Mouse (Mus musculus): ENCODE measurements at regions not wholly inside any gene's neighbourhood (a gene's known extent, or its start where the extent isn't known, plus 50 kb on each side); places are given as distances from the start of the nearest gene placed in this dataset.

GRCm38 (mm10) chr14:99771009-99771408 is 472.5 kb downstream of the Klf5 start:
- no peak overlapping the region for H3K27ac ChIP-seq (ENCODE audit: insufficient read depth, low read length)
- TF ChIP-seq POLR2A (IDR thresholded peaks at IDR 0.05; ENCODE audit: extremely low read depth, insufficient read depth, low read length) (no peak), CTCF (IDR thresholded peaks at IDR 0.05; ENCODE audit: extremely low read depth, insufficient read depth, low read length) (no peak)
- no peak overlapping the region for H3K4me3 ChIP-seq (ENCODE audit: insufficient read depth, low read length)
- no peaks in the 10 kb centered on the region for H3K4me1 ChIP-seq (ENCODE audit: control insufficient read depth, insufficient read depth, low read length)

DNA sequence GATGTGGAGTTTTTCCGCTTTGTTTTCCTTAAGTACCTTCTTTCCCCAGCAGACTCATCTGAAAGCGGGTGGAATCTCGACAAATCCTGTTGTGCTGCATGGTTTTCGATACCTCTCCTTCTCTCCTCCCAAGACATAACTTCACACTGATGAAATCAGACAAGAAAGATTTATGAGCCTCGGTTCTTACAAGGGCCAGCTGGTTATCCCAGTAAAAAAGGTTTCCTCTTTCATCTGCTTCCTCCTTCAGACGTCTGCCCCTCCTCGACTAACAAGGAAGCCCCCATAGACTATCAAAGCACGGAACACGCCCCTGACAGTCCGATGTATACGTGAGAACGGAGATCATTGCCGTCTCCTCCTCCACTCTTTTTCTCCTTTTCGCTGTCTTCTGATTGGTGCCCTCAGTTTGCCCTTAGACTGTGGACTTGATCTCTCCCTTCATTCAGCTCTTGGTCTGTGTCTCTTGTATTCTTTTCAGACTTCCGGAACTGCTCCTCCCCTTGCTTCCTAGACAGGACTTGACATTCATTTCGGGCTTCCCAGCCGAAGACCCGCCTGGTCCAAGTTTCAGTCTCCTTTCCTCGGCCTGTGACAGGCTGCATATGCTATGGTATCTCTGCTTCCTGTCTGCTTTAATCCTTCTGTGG is 474.4 kb downstream of the Klf5 start:
- no peak overlapping the region for H3K27ac ChIP-seq (ENCODE audit: insufficient read depth, low read length)
- no peak overlapping the region for H3K4me3 ChIP-seq (ENCODE audit: insufficient read depth, low read length)
- H3K4me1 ChIP-seq (ENCODE audit: control insufficient read depth, insufficient read depth, low read length): no peaks in the 10 kb centered on the region
- TF ChIP-seq CTCF (IDR thresholded peaks at IDR 0.05; ENCODE audit: extremely low read depth, insufficient read depth, low read length) (no peak), POLR2A (IDR thresholded peaks at IDR 0.05; ENCODE audit: extremely low read depth, insufficient read depth, low read length) (no peak)

DNA sequence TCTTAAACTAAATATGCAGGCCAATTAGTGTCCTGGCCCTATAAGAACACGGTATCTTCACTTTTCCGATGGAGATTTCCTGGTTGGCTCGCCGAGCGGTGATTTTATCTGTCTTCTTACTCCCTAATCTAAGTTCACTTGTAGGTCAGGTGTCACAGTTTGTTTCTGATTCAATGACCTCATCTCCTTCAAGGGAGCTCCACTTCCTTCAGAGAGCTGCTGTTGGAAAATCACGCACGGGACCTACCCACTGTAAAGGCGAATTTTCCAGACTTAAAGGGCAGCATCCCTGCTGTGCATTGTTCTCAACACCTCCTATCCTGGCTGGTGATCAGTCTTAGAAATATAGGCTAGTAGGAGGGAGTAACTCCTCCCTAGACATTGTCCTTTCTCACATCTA is 480.0 kb downstream of the Klf5 start:
- Histone ChIP-seq H3K27ac (ENCODE audit: insufficient read depth, low read length) (no peak overlapping the region), H3K4me1 (ENCODE audit: control insufficient read depth, insufficient read depth, low read length) (no peaks in the 10 kb centered on the region), H3K4me3 (ENCODE audit: insufficient read depth, low read length) (no peak overlapping the region)
- TF ChIP-seq CTCF (IDR thresholded peaks at IDR 0.05; ENCODE audit: extremely low read depth, insufficient read depth, low read length) (no peak), POLR2A (IDR thresholded peaks at IDR 0.05; ENCODE audit: extremely low read depth, insufficient read depth, low read length) (no peak)

DNA sequence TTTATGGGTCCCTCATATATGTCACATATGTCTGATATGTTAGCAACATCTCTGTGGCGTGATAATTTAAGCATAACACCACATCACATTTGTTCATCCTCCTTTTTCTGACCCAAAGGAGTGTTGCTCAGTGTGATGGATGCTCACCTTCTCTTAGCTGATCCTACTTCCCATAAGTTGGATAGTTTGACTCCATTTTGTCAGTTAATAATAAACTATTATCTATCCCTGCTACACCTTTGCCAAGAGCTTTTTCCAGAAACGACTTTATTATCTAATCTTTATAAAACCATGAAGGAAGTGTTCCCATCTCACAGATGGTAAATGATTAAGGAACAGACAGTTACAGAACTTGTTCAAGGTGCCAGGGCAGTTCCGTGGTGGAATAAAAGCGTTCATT is 480.5 kb downstream of the Klf5 start:
- TF ChIP-seq POLR2A (IDR thresholded peaks at IDR 0.05; ENCODE audit: extremely low read depth, insufficient read depth, low read length) (no peak), CTCF (IDR thresholded peaks at IDR 0.05; ENCODE audit: extremely low read depth, insufficient read depth, low read length) (no peak)
- H3K4me3 ChIP-seq (ENCODE audit: insufficient read depth, low read length): no peak overlapping the region
- H3K27ac ChIP-seq (ENCODE audit: insufficient read depth, low read length): no peak overlapping the region
- H3K4me1 ChIP-seq (ENCODE audit: control insufficient read depth, insufficient read depth, low read length): no peaks in the 10 kb centered on the region

DNA sequence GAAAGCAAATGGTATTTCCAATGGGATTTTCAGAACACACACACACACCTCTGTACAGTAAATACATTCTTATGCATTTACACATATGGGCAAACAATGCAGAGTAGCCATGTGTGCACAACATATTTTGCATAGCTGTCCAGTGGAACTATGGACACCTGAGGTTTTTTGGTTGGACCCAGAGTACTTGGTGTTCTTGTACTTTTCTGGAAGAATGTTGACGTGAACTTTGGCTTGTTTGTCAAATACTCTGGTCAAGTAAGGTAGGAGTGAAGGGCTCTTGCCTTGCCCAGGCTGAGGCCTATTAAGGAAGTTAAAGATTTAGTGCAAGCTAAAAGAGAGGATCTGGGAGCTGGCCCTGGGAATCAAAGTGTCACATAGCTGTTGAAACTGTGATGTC is 485.2 kb downstream of the Klf5 start:
- Histone ChIP-seq H3K4me1 (ENCODE audit: control insufficient read depth, insufficient read depth, low read length) (no peaks in the 10 kb centered on the region), H3K27ac (ENCODE audit: insufficient read depth, low read length) (no peak overlapping the region), H3K4me3 (ENCODE audit: insufficient read depth, low read length) (no peak overlapping the region)
- no peak for TF ChIP-seq POLR2A (IDR thresholded peaks at IDR 0.05; ENCODE audit: extremely low read depth, insufficient read depth, low read length)
- no peak for TF ChIP-seq CTCF (IDR thresholded peaks at IDR 0.05; ENCODE audit: extremely low read depth, insufficient read depth, low read length)

- Histone ChIP-seq H3K4me1 (ENCODE audit: control insufficient read depth, insufficient read depth, low read length) (no peaks in the 10 kb centered on the region), H3K27ac (ENCODE audit: insufficient read depth, low read length) (no peak overlapping the region), H3K4me3 (ENCODE audit: insufficient read depth, low read length) (no peak overlapping the region)
- TF ChIP-seq POLR2A (IDR thresholded peaks at IDR 0.05; ENCODE audit: extremely low read depth, insufficient read depth, low read length): no peak
- TF ChIP-seq CTCF (IDR thresholded peaks at IDR 0.05; ENCODE audit: extremely low read depth, insufficient read depth, low read length): no peak
Observed at GRCm38 (mm10) chr14:99785106-99785505, 486.6 kb downstream of the Klf5 start.

DNA sequence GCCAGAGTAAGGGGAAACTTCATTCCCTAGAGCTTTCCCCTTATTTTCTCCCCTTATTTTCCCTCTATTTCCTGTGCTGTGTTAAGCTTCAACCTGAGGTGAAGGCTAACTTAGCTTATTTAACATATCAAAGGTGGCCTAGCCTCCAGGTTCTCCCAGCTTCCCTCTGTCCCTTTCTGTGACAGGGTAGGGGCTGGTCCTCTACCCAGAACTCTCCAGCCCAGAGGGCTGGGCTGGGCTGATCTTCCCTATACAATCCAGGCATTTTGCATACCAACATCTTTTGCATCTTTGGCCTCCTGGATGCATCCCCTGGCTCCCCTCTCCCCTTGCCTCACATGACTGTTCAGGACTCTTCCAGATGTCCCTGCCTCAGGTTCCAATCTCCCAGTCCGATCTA is 487.9 kb downstream of the Klf5 start:
- Histone ChIP-seq H3K4me1 (ENCODE audit: control insufficient read depth, insufficient read depth, low read length) (no peaks in the 10 kb centered on the region), H3K27ac (ENCODE audit: insufficient read depth, low read length) (no peak overlapping the region), H3K4me3 (ENCODE audit: insufficient read depth, low read length) (no peak overlapping the region)
- no peak for TF ChIP-seq CTCF (IDR thresholded peaks at IDR 0.05; ENCODE audit: extremely low read depth, insufficient read depth, low read length)
- TF ChIP-seq POLR2A (IDR thresholded peaks at IDR 0.05; ENCODE audit: extremely low read depth, insufficient read depth, low read length): no peak

DNA sequence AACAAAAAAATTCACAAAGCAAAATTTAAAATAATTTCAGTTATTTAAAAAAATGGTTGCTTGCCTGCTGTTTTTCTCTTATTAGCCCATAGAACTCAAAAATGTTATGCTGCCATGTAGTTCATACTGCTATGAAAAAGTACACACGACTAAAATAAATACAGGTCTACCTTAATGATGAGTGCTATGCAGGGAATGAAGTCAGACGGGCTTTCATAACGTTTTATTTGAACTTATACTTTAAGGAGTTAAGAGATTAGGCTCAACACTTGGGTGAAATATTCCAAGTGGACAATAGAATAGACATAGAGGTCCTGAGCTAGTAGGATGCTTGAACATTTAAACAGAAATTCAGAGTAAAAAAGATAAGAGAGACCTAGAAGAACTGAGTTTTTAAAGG is 489.7 kb downstream of the Klf5 start:
- Histone ChIP-seq H3K4me3 (ENCODE audit: insufficient read depth, low read length) (no peak overlapping the region), H3K27ac (ENCODE audit: insufficient read depth, low read length) (no peak overlapping the region), H3K4me1 (ENCODE audit: control insufficient read depth, insufficient read depth, low read length) (no peaks in the 10 kb centered on the region)
- no peak for TF ChIP-seq POLR2A (IDR thresholded peaks at IDR 0.05; ENCODE audit: extremely low read depth, insufficient read depth, low read length)
- no peak for TF ChIP-seq CTCF (IDR thresholded peaks at IDR 0.05; ENCODE audit: extremely low read depth, insufficient read depth, low read length)

DNA sequence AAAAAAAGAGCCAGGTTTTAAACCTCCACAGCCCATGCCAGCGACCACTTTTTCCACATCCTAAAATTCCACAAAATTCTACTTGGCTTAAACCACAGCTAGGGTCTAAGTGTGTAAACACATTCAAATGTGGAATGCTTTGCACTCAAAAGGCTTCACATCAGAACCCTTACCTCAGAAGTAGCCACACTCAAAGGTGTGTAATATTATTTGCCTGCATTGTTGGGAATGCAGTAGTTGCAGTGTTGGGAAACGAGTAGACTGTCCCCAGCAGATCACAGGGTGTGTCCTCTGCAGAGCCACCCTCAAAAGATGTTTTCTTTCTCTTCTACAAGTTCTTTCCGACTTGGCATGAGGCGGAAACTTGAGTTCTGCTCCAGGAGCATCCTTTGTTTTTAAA is 488.2 kb downstream of the Klf12 start:
- TF ChIP-seq CTCF (IDR thresholded peaks at IDR 0.05; ENCODE audit: extremely low read depth, insufficient read depth, low read length) (no peak), POLR2A (IDR thresholded peaks at IDR 0.05; ENCODE audit: extremely low read depth, insufficient read depth, low read length) (no peak)
- Histone ChIP-seq H3K4me1 (ENCODE audit: control insufficient read depth, insufficient read depth, low read length) (no peaks in the 10 kb centered on the region), H3K4me3 (ENCODE audit: insufficient read depth, low read length) (no peak overlapping the region), H3K27ac (ENCODE audit: insufficient read depth, low read length) (no peak overlapping the region)

GRCm38 (mm10) chr14:99806052-99806451 is 478.4 kb downstream of the Klf12 start:
- Histone ChIP-seq H3K4me1 (ENCODE audit: control insufficient read depth, insufficient read depth, low read length) (no peaks in the 10 kb centered on the region), H3K27ac (ENCODE audit: insufficient read depth, low read length) (no peak overlapping the region), H3K4me3 (ENCODE audit: insufficient read depth, low read length) (no peak overlapping the region)
- no peak for TF ChIP-seq POLR2A (IDR thresholded peaks at IDR 0.05; ENCODE audit: extremely low read depth, insufficient read depth, low read length)
- TF ChIP-seq CTCF (IDR thresholded peaks at IDR 0.05; ENCODE audit: extremely low read depth, insufficient read depth, low read length): no peak
